17 mouse cellular contexts compared by ENCODE assay signal in genomic region chr7:115131259-115131969, GRCm38 (mm10).
DNase-seq lines count a peak whose midpoint lies in the region; ATAC-seq lines count a peak whose summit lies in the region.
"Had no signal": no experiment of that assay in that cellular context is flagged by ENCODE, and none has a peak within 500 bp of the region (broad histone marks: within the 10 kb centered on the region; RNA-seq: fewer than 3 reads in every experiment).

No protein-coding gene starts in this region.

- H3K9me3 ChIP-seq in hindbrain, embryonic 11.5 days (ENCODE audit: control insufficient read depth, low read length) = no peaks in the 10 kb centered on the region
- no peaks in the 10 kb centered on the region for H3K9me3 ChIP-seq in hindbrain, embryonic 12.5 days (replicated peaks)
- no peaks in the 10 kb centered on the region for H3K9me3 ChIP-seq in neural tube, embryonic 11.5 days (ENCODE audit: control insufficient read depth, low read length)
- no peaks in the 10 kb centered on the region for H3K9me3 ChIP-seq in forebrain, embryonic 16.5 days (ENCODE audit: control insufficient read depth, low read length)
- H3K9me3 ChIP-seq: limb, embryonic 12.5 days; liver, embryonic 13.5 days had no signal

- H3K36me3 ChIP-seq in hindbrain, embryonic 11.5 days (ENCODE audit: control insufficient read depth, insufficient read depth, low read length) = no peaks in the 10 kb centered on the region
- H3K36me3 ChIP-seq in hindbrain, embryonic 12.5 days = no peaks in the 10 kb centered on the region
- no peaks in the 10 kb centered on the region for H3K36me3 ChIP-seq in neural tube, embryonic 11.5 days (ENCODE audit: control insufficient read depth, insufficient read depth, low read length)
- no peaks in the 10 kb centered on the region for H3K36me3 ChIP-seq in forebrain, embryonic 16.5 days (ENCODE audit: control insufficient read depth, insufficient read depth)
- H3K36me3 ChIP-seq: limb, embryonic 12.5 days; liver, embryonic 13.5 days had no signal

- DNase-seq in hindbrain, embryonic 11.5 days (ENCODE audit: low spot score) = no peak
- no peak for DNase-seq in neural tube, embryonic 11.5 days (ENCODE audit: low spot score)
- no peak for DNase-seq in neural tube, embryonic 10.5 days (ENCODE audit: extremely low spot score, low spot score)
- no peak for DNase-seq in embryo, embryonic 10 days (ENCODE audit: low spot score)
- DNase-seq: adrenal gland, postnatal 36 days; cerebellum, adult 9-10 months; kidney, adult 18-20 months; liver, embryonic 13.5 days; lung, adult 2 months; right cerebral cortex, postnatal 25 days; spleen, adult 18-20 months had no signal

- ATAC-seq in hindbrain, embryonic 11.5 days (ENCODE audit: low FRiP score) = 0 out of 2 replicates have a peak, but pooled peaks have one; percentile 40
- ATAC-seq in hindbrain, embryonic 12.5 days (ENCODE audit: low FRiP score) = no peak
- peak; percentile 53; the same call in 1 of the 2 replicates for ATAC-seq in neural tube, embryonic 11.5 days (ENCODE audit: insufficient read depth, low FRiP score, low TSS enrichment)
- ATAC-seq in forebrain, embryonic 16.5 days = peak; percentile 39; the same call in 1 of the 2 replicates
- ATAC-seq in inflammation-experienced regulatory T-cells, adult 6 months = no peak
- ATAC-seq: Patski had no signal

- WGBS in hindbrain, embryonic 11.5 days = 70% methylated on average over 10 of the region's 10 CpGs
- 62% methylated on average over 10 of the region's 10 CpGs for WGBS in hindbrain, embryonic 12.5 days
- WGBS in neural tube, embryonic 11.5 days = 76% methylated on average over 10 of the region's 10 CpGs
- WGBS in forebrain, embryonic 16.5 days = 39% methylated on average over 10 of the region's 10 CpGs

- H3K9ac ChIP-seq in hindbrain, embryonic 11.5 days (ENCODE audit: low read depth, low read length) = no peak overlapping the region
- no peak overlapping the region for H3K9ac ChIP-seq in hindbrain, embryonic 12.5 days
- H3K9ac ChIP-seq in neural tube, embryonic 11.5 days (ENCODE audit: low read length) = no peak overlapping the region
- no peak overlapping the region for H3K9ac ChIP-seq in forebrain, embryonic 16.5 days (replicated peaks; ENCODE audit: low read depth, low read length)
- H3K9ac ChIP-seq: limb, embryonic 12.5 days; liver, embryonic 13.5 days had no signal

- H3K4me2 ChIP-seq in hindbrain, embryonic 11.5 days (replicated peaks; ENCODE audit: low read depth, low read length) = no peak overlapping the region
- no peak overlapping the region for H3K4me2 ChIP-seq in hindbrain, embryonic 12.5 days (replicated peaks)
- no peak overlapping the region for H3K4me2 ChIP-seq in neural tube, embryonic 11.5 days (ENCODE audit: low read depth)
- H3K4me2 ChIP-seq in forebrain, embryonic 16.5 days (ENCODE audit: low read length) = no peak overlapping the region
- H3K4me2 ChIP-seq: heart, embryonic 11.5 days; limb, embryonic 12.5 days; liver, embryonic 13.5 days had no signal

- H3K4me3 ChIP-seq in hindbrain, embryonic 11.5 days (ENCODE audit: low read depth, low read length) = no peak overlapping the region
- H3K4me3 ChIP-seq in hindbrain, embryonic 12.5 days = no peak overlapping the region
- no peak overlapping the region for H3K4me3 ChIP-seq in neural tube, embryonic 11.5 days (ENCODE audit: low read depth, low read length)
- H3K4me3 ChIP-seq in forebrain, embryonic 16.5 days (replicated peaks; ENCODE audit: low read length) = no peak overlapping the region
- H3K4me3 ChIP-seq: limb, embryonic 12.5 days; liver, embryonic 13.5 days had no signal

- no peaks in the 10 kb centered on the region for H3K4me1 ChIP-seq in hindbrain, embryonic 11.5 days (replicated peaks; ENCODE audit: control insufficient read depth, insufficient read depth, low read length)
- H3K4me1 ChIP-seq in hindbrain, embryonic 12.5 days = peaks cover 26% of the 10 kb centered on the region
- H3K4me1 ChIP-seq in neural tube, embryonic 11.5 days (ENCODE audit: control insufficient read depth, insufficient read depth, low read length) = no peaks in the 10 kb centered on the region; the same call in 1 of the 2 replicates
- peaks cover 15% of the 10 kb centered on the region for H3K4me1 ChIP-seq in forebrain, embryonic 16.5 days (replicated peaks; ENCODE audit: control insufficient read depth, insufficient read depth, low read length)
- H3K4me1 ChIP-seq: limb, embryonic 12.5 days; liver, embryonic 13.5 days had no signal

- H3K27ac ChIP-seq in hindbrain, embryonic 11.5 days (ENCODE audit: low read depth, low read length) = no peak overlapping the region
- H3K27ac ChIP-seq in hindbrain, embryonic 12.5 days = no peak overlapping the region
- no peak overlapping the region for H3K27ac ChIP-seq in neural tube, embryonic 11.5 days (ENCODE audit: low read depth, low read length)
- H3K27ac ChIP-seq in forebrain, embryonic 16.5 days (ENCODE audit: low read length) = no peak overlapping the region
- H3K27ac ChIP-seq: limb, embryonic 12.5 days; liver, embryonic 13.5 days had no signal

- no peaks in the 10 kb centered on the region for H3K27me3 ChIP-seq in hindbrain, embryonic 11.5 days (ENCODE audit: control insufficient read depth, insufficient read depth, low read length)
- H3K27me3 ChIP-seq in hindbrain, embryonic 12.5 days = 0 out of 2 replicates have a peak, but pooled peaks cover 4% of the 10 kb centered on the region
- H3K27me3 ChIP-seq in neural tube, embryonic 11.5 days (ENCODE audit: control insufficient read depth, insufficient read depth, low read length) = no peaks in the 10 kb centered on the region
- H3K27me3 ChIP-seq in forebrain, embryonic 16.5 days (replicated peaks; ENCODE audit: control insufficient read depth, insufficient read depth, low read length) = peaks cover 17% of the 10 kb centered on the region; the same call in 1 of the 2 replicates
- H3K27me3 ChIP-seq: limb, embryonic 12.5 days; liver, embryonic 13.5 days; Patski had no signal

Comparison
In these comparisons a context has a peak if more than half of its experiments do, and no peak if none do; other contexts are left out.
1. ATAC-seq: peak in hindbrain, embryonic 11.5 days (single experiment), neural tube, embryonic 11.5 days (single experiment) and forebrain, embryonic 16.5 days (single experiment); none in hindbrain, embryonic 12.5 days (single experiment) and inflammation-experienced regulatory T-cells, adult 6 months (single experiment).